Mouse (Mus musculus) left cerebral cortex, adult 9 months (tissue): ENCODE data around the gene D630003M21Rik.

ENCODE experiments used
- DNase-seq, 2 experiments: peaks; one replicate each; pipeline ENCODE4 v3.0.0; 2022; ENCODE audit warnings: low spot score in 2 of 2

The D630003M21Rik gene

DNA sequence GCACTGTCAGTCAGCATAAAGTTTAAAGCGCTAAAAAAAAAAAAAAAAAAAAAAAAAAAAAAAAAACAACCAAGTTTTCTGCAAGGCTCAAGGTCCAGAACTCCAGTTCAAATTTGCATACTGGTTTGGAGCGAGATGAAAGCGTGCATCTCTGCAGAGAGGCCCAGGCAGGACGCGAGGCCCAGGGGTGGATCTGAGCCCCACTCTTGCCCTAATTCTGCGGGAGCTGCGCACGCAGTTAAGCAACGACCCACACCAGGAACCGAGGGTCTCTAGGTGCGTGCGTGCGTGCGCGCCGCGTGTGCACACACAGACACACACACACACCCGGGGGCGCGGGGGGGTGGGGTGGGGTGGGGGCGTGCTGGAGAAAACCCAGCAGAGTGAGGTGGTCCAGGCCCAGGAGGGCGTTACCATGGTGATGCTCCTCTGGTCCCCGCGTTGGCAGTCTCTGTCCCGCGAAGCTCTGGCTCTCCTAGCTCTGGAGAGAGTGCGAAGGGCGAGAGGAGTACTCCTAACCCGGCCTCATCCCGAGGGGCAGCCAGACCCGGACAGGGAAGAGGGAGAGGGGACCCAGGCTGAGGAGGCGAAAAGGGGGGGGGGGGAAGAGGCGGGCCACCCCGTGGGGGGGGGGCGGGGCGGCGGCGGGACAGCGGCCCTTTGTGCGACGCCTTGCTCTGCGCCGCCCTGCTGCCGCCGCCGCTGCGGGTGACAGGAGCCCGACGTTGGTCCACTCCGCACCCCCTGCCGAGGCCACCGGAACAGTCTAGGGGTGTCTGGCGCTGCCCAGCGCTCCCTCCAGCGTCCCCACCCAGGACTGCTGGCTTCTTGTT is at the start of gene D630003M21Rik:
D630003M21Rik (minus strand) TSS at position 553 of the 833 bp plus-strand sequence.
- no peak for DNase-seq

DNA sequence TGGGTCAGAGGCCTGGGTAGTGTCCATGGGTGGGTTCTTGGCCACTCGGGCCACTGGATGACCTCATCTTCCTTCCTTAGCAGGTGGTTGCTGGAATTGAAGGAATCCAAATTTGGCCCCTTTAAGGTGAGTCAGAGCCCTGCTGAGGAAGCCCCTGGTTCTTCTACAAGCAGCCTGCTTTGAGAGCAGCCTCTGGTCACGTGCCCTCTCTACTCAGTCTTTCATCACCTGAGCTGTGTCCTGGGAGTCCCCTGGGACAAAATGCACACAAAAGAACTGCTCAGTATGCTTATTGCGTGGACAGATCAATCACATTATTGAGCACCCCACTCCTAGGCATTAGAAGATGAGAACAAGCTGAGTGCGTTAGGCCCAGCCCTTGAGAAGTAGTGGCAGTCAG is 47.9 kb upstream of the D630003M21Rik start:
- DNase-seq = no peak

DNA sequence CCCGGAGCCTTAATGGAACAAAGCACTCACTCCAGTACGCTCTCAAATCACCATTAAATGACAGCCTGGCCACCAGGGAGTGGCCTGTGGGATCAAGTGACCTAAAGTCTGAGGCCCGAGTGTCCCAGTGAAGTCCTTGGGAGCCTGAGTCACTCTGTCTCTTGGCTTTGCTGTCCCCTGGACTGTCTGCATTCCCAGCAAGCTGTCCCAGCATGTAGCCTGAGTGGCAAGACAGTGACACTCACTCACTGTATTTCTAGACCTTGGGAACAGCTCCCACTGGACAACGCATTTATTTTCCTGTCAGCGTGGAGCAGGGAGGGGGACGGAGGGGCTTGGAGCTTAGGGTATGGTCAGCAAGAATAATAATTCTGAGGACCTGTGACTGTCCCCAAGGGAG is 47.4 kb upstream of the D630003M21Rik start:
- no peak for DNase-seq

DNA sequence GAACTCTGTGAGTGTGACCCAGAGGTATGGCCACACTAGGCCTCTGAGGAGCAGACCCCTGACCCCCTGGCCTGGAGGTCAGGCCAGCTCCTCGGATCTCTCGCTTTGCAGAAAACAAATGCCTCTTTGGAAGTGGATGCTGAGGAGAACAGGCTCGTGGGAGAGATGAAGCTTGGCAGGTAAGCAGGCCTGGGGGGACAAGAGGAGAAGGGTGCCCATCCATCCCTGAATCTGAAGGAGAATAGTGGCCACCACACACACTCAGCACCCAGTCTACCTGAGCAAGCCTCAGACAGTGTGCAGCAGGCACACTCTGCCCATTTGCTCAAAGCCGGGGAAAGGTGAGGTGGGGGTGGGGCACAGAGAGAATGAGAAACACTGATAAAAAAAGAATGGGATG is 46.8 kb upstream of the D630003M21Rik start:
- DNase-seq = no peak

DNA sequence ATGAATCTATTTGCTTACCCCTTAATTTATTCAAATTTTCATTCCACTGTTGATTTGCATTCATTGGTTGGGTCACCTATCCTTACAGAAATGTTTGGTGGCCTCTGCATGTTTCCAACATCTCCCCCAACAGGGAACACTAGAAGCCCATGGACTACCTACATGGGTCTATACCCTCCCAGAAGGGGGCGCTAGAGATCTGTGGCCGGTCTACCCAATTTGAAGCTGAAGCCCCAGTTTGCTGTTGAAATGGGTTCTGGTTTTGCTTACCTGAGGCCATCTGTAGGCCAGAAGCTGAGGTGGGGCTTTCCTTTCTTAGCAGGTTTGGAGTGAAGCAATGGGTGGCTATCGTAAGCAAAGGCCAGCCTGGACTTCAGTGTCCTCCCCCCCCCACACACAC is 46.3 kb upstream of the D630003M21Rik start:
- no peak for DNase-seq

DNA sequence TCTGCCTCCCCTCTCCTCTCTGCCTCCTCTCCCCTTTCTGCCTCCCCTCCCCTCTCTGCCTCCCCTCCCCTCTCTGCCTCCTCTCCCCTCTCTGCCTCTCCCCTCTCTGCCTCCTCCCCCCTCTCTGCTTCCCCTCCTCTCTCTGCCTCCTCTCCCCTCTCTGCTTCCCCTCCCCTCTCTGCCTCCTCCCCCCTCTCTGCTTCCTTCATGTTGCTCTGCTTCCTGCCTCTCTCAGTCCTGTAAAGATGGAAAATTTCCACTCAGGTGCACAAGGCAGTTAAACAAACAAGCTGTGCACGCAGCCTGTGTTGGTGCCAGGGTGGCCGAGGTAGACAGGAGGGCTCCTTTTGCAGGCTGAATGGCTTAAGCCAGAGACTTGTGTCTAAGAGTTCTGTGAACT is 44.6 kb upstream of the D630003M21Rik start:
- DNase-seq = no peak

DNA sequence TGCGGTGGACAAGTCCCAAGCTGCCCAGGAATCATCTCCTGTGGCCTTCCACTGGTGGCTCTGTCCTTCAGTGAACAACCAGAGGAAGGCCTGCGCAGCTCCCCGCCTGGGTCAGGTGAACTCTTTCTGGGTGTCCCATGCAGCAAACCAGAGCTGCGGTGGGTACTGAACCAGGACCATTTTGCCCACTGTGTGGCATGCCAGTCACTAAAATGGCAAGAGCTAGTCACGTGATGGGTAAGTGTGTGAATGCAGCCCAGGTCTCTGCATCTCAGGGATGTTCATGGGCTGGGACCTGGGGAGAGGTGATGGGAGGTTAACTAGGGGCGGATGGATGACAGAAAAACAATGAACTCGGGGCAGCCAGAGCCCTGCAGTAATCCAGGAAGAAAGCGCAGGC is 41.0 kb upstream of the D630003M21Rik start:
- no peak for DNase-seq

DNA sequence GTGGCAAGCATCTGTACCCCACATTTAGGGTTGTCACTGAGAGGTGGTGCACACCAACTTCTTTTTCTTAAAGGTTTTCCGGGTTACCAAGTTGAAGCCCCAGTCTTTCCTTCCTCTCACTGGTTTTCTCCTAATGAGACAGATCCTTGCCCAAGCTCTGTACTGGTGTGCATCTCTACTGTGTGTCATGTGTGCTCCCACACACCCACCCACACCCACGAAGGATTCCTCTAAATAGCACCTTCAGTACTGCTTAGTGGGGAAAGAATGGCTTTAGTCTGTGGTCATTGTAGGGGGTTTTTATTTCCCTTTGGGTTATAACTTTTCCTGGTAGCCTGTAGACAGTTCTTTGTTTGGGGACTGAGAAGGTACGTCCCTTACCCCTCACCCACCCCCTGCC is 35.9 kb upstream of the D630003M21Rik start:
- peak in 1 of 2 experiments; percentile 14 for DNase-seq

DNA sequence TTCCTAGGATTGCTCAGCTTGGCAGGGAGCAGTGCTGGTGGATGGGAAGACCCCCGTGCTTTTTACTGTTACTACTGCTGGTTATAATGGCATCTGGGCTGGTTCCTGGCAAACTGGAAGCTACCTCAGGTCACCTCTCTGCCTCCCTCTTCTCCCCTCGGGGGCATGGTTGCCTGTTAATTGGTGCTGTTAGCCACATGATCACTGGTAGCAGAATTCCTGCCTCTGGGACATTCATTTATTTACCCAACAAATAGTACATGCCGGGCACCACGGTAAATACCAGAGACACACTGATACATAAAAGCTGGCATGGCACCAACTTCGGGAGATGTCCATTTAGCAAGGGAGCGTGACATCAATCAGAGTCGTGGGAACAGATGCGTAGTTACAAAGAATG is 30.5 kb upstream of the D630003M21Rik start:
- no peak for DNase-seq

DNA sequence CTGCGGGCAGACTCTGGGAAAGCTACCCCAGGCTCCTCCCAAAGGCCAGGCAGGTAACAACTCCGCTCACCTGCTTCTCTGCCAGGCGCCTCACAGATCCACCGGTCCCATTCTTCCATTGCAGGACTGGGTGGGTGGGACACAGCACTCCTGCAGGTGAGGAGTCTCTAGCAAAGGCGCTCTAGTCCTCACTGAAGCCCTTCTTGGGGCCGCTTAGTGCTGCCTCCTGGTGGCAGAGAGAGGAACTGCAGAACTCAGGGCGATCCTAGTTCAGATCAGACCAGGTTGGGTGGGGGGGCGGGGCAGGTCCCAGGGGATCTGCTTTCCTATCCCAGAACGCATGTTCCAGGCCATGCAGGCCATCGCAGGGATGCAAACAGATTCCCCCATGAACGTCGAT is 29.8 kb upstream of the D630003M21Rik start:
- peak in 1 of 2 experiments; percentile 36 for DNase-seq

DNA sequence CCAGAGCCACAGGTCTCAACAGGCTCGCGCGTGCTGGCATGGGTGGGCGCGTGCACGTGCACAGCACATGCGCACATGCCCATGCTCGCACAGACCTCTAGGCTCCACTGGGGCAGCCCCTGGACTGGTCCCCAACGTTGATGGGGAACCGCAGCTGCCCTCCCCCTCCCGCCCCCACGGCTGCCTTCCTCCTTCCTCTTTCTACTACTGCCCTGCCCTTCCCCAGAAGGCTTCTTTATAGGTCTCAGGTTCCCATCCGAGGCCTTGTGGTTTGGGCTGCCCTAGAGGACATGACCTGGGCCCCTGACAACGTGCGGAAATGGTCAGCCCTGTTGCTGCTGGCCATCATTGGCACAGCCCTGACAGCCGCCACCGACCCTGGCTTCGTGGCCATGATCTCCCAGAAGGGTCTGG is 29.0 kb upstream of the D630003M21Rik start, which contains the start of gene Bpi:
Bpi (plus strand) TSS at position 90 of the 414 bp plus-strand sequence.
- no peak for DNase-seq

DNA sequence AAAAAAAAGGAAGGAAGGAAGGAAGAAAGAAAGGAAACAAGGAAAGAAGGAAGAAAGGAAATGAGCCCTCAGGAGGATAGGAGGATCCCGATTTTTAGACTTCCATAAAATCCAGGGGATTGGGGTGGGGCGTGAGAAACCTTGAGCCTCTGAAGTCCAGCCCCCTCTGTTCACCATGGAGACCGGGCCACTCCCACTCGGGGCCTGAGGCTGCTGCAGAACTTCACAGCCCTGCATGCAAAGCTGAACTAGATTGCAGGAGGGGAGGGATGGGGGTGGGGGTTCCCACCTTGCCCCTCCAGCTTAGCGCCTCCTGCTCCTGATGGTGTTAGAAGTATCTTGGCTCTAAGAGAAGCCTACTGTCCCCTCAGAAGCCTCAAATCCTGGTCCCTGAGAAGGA is 27.9 kb upstream of the D630003M21Rik start:
- DNase-seq = no peak

DNA sequence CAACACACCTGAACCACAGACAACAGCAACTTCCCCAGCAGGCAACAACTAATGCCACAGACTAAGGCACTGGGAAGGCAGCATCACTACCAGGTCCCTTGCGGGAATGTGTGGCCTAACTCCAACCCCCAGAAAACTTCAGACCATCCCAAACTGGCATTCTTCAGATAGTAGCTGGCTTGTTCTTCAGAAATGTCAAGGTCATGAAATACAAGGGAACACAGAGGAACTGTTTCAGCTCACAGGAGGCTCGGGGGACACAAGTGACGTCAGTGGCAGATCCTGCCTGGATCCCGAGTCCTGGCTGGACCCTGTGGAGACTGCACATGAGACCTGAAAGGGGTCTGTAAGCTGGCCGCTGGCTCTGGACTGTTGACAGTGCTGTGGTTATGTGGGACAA is 24.8 kb upstream of the D630003M21Rik start:
- DNase-seq = no peak

DNA sequence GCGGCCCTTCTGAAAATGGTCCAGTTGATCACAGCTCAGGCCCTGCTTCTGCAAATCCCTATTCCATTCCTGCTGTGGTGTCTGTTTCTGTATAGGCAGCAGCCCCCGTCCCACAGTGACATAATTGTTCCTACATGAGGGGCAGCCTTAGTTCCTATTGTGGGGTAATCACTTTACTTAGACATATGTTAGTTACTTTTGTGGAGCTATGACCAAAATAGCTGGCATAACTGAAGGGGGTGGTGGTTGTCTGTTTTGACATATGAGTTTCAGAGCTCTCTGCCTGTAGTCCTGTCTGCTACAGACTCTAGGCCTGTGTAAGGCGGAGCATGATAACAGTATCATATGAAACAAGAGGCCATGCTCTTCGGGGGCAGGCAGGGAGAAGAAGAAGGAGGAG is 21.5 kb upstream of the D630003M21Rik start:
- no peak for DNase-seq

DNA sequence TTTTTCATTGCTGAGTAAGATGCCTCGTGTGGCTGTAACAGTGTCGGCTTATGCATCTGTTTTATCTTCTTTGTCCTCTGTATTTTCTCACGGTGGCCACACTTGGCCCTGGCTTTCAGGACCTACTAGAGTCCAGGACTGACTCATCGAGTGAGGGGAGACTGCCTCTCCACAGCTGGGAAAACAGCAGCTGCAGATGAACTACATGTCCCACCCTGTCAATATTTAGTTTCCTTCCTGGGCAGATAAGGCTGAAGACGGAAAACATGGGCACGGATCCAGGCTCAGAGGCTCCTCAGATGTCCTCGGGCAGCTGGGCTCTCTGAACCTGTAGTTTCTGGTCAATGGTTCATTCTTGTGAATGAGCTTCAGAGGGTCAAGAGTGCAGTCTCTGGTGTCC is 19.3 kb upstream of the D630003M21Rik start:
- DNase-seq = no peak

DNA sequence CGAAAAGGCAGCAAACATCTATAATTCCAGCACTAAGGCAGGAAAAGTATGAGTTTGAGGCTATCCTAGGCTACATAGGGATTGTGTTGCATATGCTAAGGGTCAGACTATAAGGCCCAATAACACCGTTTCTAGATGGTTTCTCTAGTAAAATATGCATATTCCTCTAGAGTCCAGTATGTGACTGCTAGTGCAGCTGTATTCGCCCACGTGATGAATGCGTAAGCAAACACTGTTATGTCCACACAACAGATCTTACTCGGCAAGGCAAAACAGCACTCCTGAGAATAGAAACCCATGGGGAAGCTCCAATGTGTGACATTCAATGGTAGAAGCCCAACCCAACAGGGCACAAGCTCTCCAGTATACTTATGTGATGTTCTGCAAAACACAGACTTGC is 18.8 kb upstream of the D630003M21Rik start:
- DNase-seq = no peak

DNA sequence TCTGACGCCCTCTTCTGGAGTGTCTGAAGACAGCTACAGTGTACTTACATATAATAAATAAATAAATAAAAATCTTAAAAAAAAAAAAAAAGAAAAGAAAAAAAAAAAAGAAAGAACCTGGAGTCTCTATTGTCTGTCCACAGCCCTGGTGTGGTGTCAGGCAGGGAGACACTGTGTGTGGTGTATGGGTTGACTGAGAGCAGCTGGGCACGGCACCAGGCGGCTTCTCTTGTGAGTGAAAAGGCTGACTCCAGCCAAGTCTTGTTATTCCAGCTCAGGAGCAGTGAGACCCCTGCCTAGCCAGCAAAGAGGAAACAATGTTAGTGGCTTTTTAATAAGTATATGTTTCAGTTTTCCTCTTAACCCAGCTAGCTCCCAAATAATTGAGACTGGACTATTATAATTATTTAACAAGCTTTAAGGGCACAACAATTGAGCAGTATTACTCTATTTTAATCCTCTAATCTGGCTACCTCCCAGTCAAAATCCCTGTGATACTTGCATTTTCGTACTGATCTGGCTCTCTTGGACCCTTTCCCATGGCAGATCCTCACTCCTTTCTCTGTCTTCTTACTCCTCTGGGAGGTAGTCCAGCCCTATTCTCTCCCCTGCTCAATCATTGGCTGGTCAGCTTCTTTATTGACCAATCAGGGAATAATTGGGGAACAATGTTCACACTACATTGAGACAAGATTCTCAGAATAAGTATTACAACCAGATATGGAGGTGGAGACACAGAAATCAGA is 16.2 kb upstream of the D630003M21Rik start:
- DNase-seq = no peak

DNA sequence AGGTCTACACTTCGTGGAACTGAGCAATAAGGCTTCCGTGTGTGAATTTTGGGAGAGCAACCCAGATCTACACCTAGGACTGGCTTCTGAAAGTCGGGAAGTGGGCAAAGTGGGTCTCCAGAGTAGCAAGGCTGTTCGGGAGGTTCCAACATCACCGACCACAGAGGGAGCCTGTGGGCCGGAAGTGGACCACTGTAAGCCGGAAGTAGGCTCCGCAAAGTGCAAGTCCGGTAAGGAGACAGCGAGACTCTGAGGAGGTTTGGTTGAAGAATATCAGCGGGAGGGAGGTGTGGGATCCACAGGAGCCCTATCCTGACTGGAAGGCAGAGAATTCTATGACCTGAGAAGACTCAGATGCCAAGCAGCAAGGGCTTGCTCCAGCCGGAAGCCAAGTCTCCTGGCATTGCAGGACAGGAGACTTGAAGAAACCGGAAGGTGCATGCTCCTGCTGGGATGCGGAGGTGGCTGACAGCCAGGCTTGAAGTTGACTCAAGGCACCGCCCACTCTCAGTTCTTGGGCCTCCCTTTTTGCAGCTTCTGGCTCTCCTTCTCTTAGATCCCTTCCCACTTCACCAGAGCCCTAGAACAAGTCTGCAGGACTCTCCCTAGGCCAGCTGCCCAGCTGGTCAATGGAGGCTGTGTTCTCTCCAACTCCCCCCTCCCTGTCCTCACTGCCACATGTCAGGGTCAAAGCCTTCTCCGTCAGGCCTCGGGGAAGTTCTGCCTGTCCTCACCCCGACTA is 14.3 kb upstream of the D630003M21Rik start:
- peak; percentile 30 to 61 for DNase-seq

DNA sequence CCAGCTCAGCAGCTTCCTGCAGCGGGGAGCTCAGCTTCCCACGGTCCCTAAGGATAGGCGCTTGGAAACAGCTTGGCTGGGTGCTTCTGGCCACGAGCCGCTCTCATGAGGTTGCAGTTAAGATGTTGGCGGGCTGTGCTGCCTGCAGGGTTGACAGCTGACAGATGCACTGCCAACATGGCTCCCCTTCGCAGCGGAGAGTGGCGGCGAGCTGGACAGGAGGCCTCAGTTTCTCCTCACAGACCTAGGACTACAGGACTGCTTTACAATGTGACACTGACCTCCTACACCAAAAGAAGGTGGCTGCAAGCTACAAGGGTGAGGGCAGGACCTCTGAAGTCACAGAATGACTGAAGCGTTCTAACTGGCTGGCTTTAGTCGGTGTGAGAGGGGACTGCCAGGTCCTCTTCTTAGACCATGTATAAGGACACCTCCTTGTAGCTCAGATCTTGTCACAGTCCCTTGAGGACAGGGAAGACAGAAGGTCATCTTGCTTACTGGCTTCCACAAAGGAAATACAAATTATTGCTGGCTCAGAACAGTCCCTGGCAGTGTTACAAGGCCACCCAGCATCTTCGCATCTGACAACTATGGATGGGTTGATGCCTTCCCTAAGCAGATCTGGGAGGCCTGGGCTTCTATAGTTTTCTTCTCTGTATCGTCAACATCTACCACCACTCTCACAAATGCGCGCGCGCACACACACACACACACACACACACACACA is 13.3 kb upstream of the D630003M21Rik start:
- peak in 1 of 2 experiments; percentile 62 for DNase-seq

DNA sequence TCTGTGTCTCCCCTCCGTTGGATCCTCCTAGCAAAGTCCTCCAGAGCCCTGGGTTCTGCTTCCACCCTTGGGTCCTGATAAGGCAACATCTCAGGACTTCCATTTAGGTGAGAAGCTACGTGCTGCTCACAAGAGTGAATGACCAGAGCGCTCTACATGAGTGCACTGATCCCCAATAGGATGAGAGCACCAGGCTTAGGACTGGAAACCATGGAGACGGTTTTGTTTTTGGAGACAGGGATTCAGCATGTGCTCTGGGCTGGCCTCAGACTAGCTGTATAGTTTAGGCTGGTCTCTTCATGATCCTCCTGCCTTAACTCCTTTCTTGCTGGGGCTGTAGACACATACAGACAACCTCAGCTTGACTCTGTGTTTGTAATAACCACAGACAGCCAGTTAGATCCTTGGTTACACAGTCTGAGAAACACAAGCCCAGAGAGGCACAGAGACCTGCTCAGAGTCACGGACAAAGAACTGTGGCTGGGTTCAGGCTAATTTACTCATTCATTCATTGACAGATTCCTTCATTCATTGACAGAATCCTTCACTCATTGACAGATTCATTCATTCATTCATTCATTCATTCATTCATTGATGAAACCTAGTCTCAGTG is 12.2 kb upstream of the D630003M21Rik start:
- DNase-seq = no peak

DNA sequence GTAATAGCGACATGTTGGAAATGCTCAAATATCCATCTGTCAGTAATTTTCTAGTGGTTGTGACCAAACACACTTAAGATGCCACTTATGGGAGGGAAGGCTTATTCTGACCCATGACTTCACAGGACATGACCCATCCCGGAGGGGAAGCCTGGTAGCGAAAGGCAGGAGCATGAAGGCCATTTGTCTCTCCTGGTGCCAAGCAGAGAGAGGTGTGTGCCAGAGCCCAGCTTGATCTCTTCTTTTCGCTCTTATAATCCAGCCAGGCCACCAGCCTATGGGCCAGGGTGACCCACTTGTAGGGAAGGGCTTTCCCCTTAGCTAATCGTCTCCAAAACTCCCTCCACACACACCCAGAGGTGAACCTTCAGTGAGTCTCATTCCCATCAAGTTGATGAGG is 9.1 kb upstream of the D630003M21Rik start:
- no peak for DNase-seq
